Mouse (Mus musculus) heart, adult 2 months (tissue): ENCODE results near the gene Aloxe3. TPM values are rescaled to one million over a fixed set of nuclear protein-coding genes. Genes with fewer than 3 reads are reported as not detected.

ENCODE experiments used
- DNase-seq, 2 experiments: peaks; one replicate each; pipeline ENCODE4 v3.0.0; 2021
- H3K27ac ChIP-seq: fragments of 200-600 bp; 2 replicates; pipeline ENCODE4 v1.8.1; 2022
- H3K27me3 ChIP-seq: fragments of 200-500 bp; 2 replicates; pipeline ENCODE4 v1.6.1; 2012; ENCODE audit warnings: mild to moderate bottlenecking, low read length, inconsistent platforms, mixed read lengths; ENCODE audit not compliant: control insufficient read depth, insufficient read depth
- H3K36me3 ChIP-seq: fragments of 200-500 bp; 2 replicates; pipeline ENCODE4 v1.6.1; 2012; ENCODE audit warnings: low read length, inconsistent platforms; ENCODE audit not compliant: control insufficient read depth, insufficient read depth
- H3K4me1 ChIP-seq: fragments of 200-500 bp; 2 replicates; pipeline ENCODE4 v1.6.1; 2011; ENCODE audit warnings: low read length; ENCODE audit not compliant: control insufficient read depth, insufficient read depth
- H3K4me3 ChIP-seq: fragments of 200-600 bp; 2 replicates; pipeline ENCODE4 v1.8.1; 2022
- H3K79me2 ChIP-seq: fragments of 200-500 bp; replicated peaks from 2 replicates; pipeline ENCODE4 v1.6.1; 2012; ENCODE audit warnings: mild to moderate bottlenecking, inconsistent platforms, low read length, moderate library complexity, mixed read lengths; ENCODE audit not compliant: control insufficient read depth, insufficient read depth
- H3K9ac ChIP-seq: fragments of 200-500 bp; 2 replicates; pipeline ENCODE4 v1.6.1; 2012; ENCODE audit warnings: low read depth, mild to moderate bottlenecking, control low read depth, inconsistent platforms, low read length, mixed read lengths
- CTCF ChIP-seq: fragments of 200-600 bp; IDR thresholded peaks from 2 replicates; pipeline ENCODE4 v1.8.1; 2022; ENCODE audit warnings: antibody characterized with exemption, mild to moderate bottlenecking, moderate library complexity
- EP300 ChIP-seq: fragments of 200-500 bp; IDR thresholded peaks from 2 replicates; pipeline ENCODE4 v1.6.1; 2011; ENCODE audit warnings: low read depth, low read length, control low read depth; ENCODE audit not compliant: insufficient read depth
- POLR2A ChIP-seq: fragments of 200-500 bp; IDR thresholded peaks from 2 replicates; pipeline ENCODE4 v1.6.1; 2011; ENCODE audit warnings: mild to moderate bottlenecking, low read depth, low read length, control low read depth; ENCODE audit not compliant: insufficient read depth
- WGBS: fragments of 180-500 bp; shearing (Covaris S2); methylation state at CpG from one replicate; pipeline ENCODE4 v1.1.7; 2018; 5-methylcytosine and 5-hydroxymethylcytosine counted together
- intact Hi-C: fragments of 180-260 bp; cut with DNase I; formaldehyde crosslinking; loops from one replicate; pipeline ENCODE4 v1.15.1; 2025
- polyA plus RNA-seq: library from polyadenylated mRNA; depleted of rRNA; stranded (reverse); fragments of >200 nt; gene quantifications from 2 replicates; pipeline ENCODE4 v1.2.3, GENCODE M21; 2012
- total RNA-seq, 2 experiments: library from RNA; stranded (reverse); gene quantifications; 2 replicates each; pipeline ENCODE4 v1.2.3; 2021

Aloxe3 gene
- total and polyA plus RNA-seq, 3 experiments = 0.05 to 0.16 (median 0.07) TPM

- intact Hi-C loops = no loop called here
Observed at GRCm38 (mm10) chr11:69155351-69155750, 29.7 kb downstream of the Aloxe3 start.

GRCm38 (mm10) chr11:69156800-69157199 lies 31.1 kb downstream of the Aloxe3 start, which contains the start of gene Alox12b:
TSS of gene Alox12b (plus strand) at chr11:69156989.
- 4% methylated on average over 18 of the region's 18 CpGs for WGBS
- no peak within 1 kb of the TSS for H3K27ac ChIP-seq
- no peak within 1 kb of the TSS for H3K9ac ChIP-seq
- H3K79me2 ChIP-seq = no peaks in the 10 kb centered on the region
- intact Hi-C loops = no loop called here
- TF ChIP-seq EP300 (no peak), CTCF (no peak)
- no peaks in the 10 kb centered on the region for H3K36me3 ChIP-seq
- no peak within 1 kb of the TSS for H3K4me3 ChIP-seq
- no peaks in the 10 kb centered on the region for H3K4me1 ChIP-seq
- no peak for DNase-seq
- H3K27me3 ChIP-seq = peaks cover 11% of the 10 kb centered on the region

More at GRCm38 (mm10) chr11:69155351-69155750, 29.7 kb downstream of the Aloxe3 start:
- peaks cover 11% of the 10 kb centered on the region for H3K27me3 ChIP-seq
- TF ChIP-seq EP300 = no peak
- TF ChIP-seq CTCF = no peak
- no peak for TF ChIP-seq POLR2A
- no peak for DNase-seq
- H3K27ac ChIP-seq = no peak overlapping the region
- WGBS = 20% methylated on average over 1 of the region's 1 CpGs
- H3K36me3 ChIP-seq = no peaks in the 10 kb centered on the region
- H3K9ac ChIP-seq = no peak overlapping the region
- no peaks in the 10 kb centered on the region for H3K79me2 ChIP-seq
- peaks cover 1% of the 10 kb centered on the region; the same call in 1 of the 2 replicates for H3K4me1 ChIP-seq
- no peak overlapping the region for H3K4me3 ChIP-seq

- TF ChIP-seq CTCF = no peak
- no peak for TF ChIP-seq EP300
- no peak for TF ChIP-seq POLR2A
- Histone ChIP-seq H3K27ac (no peak overlapping the region), H3K79me2 (no peaks in the 10 kb centered on the region), H3K9ac (no peak overlapping the region), H3K27me3 (no peaks in the 10 kb centered on the region; the same call in 1 of the 2 replicates), H3K4me3 (no peak overlapping the region), H3K4me1 (no peaks in the 10 kb centered on the region), H3K36me3 (no peaks in the 10 kb centered on the region)
- DNase-seq = peak in 1 of 2 experiments; percentile 1
- intact Hi-C loops = no loop called here
- WGBS = 62% methylated on average over 12 of the region's 12 CpGs
Observed at GRCm38 (mm10) chr11:69169313-69169712, 43.6 kb downstream of the Aloxe3 start.

GRCm38 (mm10) chr11:69171626-69172025 lies 45.9 kb downstream of the Aloxe3 start:
- Histone ChIP-seq H3K4me1 (no peaks in the 10 kb centered on the region), H3K27ac (no peak overlapping the region), H3K79me2 (no peaks in the 10 kb centered on the region), H3K9ac (no peak overlapping the region), H3K4me3 (no peak overlapping the region), H3K27me3 (no peaks in the 10 kb centered on the region), H3K36me3 (no peaks in the 10 kb centered on the region)
- intact Hi-C loops = no loop called here
- DNase-seq = peak; percentile 83
- TF ChIP-seq EP300 (peak; percentile 61; the same call in 1 of the 2 replicates), POLR2A (no peak), CTCF (peak; percentile 95)
- 22% methylated on average over 7 of the region's 7 CpGs for WGBS

- no peaks in the 10 kb centered on the region for H3K4me1 ChIP-seq
- intact Hi-C loops = no loop called here
- no peak overlapping the region for H3K9ac ChIP-seq
- H3K27me3 ChIP-seq = no peaks in the 10 kb centered on the region
- DNase-seq = peak in 1 of 2 experiments; percentile 9
- H3K79me2 ChIP-seq = no peaks in the 10 kb centered on the region
- H3K27ac ChIP-seq = no peak overlapping the region
- H3K36me3 ChIP-seq = no peaks in the 10 kb centered on the region
- no peak for TF ChIP-seq EP300
- no peak for TF ChIP-seq CTCF
- TF ChIP-seq POLR2A = no peak
- 100% methylated on average over 2 of the region's 2 CpGs for WGBS
- no peak overlapping the region for H3K4me3 ChIP-seq
Observed at GRCm38 (mm10) chr11:69172606-69173005, 46.9 kb downstream of the Aloxe3 start.

- DNase-seq = peak in 1 of 2 experiments; percentile 9
- intact Hi-C loops = no loop called here
Observed at GRCm38 (mm10) chr11:69174722-69175121, 49.0 kb downstream of the Aloxe3 start.

More at GRCm38 (mm10) chr11:69174722-69175121, 49.0 kb downstream of the Aloxe3 start:
- 66% methylated on average over 7 of the region's 7 CpGs for WGBS
- H3K4me1 ChIP-seq = no peaks in the 10 kb centered on the region
- no peaks in the 10 kb centered on the region for H3K79me2 ChIP-seq
- no peak overlapping the region for H3K9ac ChIP-seq
- H3K36me3 ChIP-seq = no peaks in the 10 kb centered on the region
- H3K4me3 ChIP-seq = no peak overlapping the region
- H3K27ac ChIP-seq = no peak overlapping the region
- TF ChIP-seq POLR2A (no peak), EP300 (no peak), CTCF (no peak)
- H3K27me3 ChIP-seq = no peaks in the 10 kb centered on the region
